Mouse (Mus musculus) cortical plate, adult 2 months (tissue): ENCODE measurements around the gene Utp11.

Experiments
- CTCF ChIP-seq: fragments of 200-500 bp; IDR thresholded peaks from 2 replicates; pipeline ENCODE4 v1.5.1; 2011; ENCODE audit warnings: mild to moderate bottlenecking, control low read depth, low read length; ENCODE audit not compliant: insufficient read depth; ENCODE audit errors: extremely low read depth
- POLR2A ChIP-seq: fragments of 200-500 bp; IDR thresholded peaks from 2 replicates; pipeline ENCODE4 v1.6.1; 2011; ENCODE audit warnings: mild to moderate bottlenecking, low read length, control low read depth; ENCODE audit not compliant: insufficient read depth; ENCODE audit errors: extremely low read depth

- TF ChIP-seq CTCF (no peak), POLR2A (no peak)
These were observed 60.1 kb downstream of the Utp11 start for GRCm38 (mm10) chr4:124633281-124633680.
